Mouse (Mus musculus) kidney, postnatal 4 days (tissue): ENCODE data around the gene Dact3.

Experiments used
- DNase-seq, 2 experiments: peaks; one replicate each; pipeline ENCODE4 v3.0.0; 2021; ENCODE audit warnings: mixed read lengths in 2 of 2

The Dact3 gene

GRCm38 (mm10) chr7:16894279-16894678 is 19.2 kb downstream of the Dact3 start:
- no peak for DNase-seq

DNA sequence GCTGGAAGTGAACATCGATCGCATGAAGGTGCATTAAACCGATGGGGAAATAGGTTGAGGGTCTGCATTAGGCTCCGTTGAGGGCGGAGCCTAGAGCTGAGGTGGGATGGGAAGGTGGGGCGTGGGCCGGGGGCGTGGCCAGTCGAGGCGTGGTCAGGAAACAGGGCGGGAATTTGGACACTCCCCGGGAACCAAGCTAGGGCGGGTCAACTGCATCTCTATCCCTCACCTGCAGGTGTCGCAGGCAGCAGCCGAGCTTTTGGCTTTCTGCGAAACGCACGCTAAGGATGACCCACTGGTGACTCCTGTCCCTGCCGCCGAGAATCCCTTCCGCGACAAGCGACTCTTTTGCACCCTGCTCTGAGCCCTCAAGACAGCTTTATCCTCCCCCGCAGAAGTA is 19.9 kb downstream of the Dact3 start:
- peak; percentile 89 to 92 for DNase-seq

DNA sequence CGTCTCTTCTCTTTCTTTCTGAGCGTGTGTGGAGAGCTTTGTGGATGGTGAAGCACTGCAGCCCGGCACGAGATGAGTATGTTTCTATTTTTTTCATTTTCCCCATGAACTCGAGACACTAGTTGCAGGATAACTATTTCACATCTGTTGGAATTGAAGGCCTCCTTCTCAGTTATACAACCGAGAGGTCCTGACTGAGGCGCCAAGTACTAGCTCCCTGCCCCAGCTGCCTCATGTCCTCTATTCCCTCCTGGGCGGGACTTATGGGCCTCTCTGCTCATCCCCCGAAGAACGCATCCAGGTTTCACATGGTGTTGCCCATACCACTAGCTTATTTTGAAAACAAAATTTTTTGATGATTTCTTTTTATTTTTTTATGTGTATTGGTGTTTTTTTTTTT is 20.4 kb downstream of the Dact3 start:
- no peak for DNase-seq

- DNase-seq, result no peak
These were observed 25.4 kb downstream of the Dact3 start for GRCm38 (mm10) chr7:16900526-16900925.

- no peak for DNase-seq
These were observed 28.4 kb downstream of the Dact3 start for GRCm38 (mm10) chr7:16903439-16903955.

- peak; percentile 48 to 61 for DNase-seq
These were observed 29.1 kb downstream of the Dact3 start for GRCm38 (mm10) chr7:16904120-16904675.

GRCm38 (mm10) chr7:16905491-16906021 is 30.4 kb downstream of the Dact3 start:
- peak; percentile 69 to 78 for DNase-seq

DNA sequence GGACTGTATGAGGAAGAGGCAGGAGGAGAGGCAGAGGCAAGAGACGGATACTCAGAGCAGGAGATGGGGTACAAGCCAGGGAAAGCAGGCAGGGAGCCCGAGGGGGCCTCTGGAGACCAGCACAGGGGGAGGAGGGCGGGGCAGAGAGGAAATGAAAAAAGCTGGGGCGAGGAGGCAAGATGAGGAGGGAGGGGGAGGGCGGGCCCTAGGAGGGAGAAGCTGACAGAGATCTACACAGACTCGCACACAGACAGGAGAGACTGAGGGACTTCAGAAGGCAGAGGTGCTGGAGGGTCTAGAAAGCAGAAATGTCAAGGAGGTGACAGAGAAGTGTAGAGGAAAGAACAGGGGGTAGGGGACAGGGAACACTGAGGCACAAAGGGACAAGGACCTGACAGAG is 31.2 kb downstream of the Dact3 start, which contains the start of gene Ptgir:
Ptgir (plus strand) TSS at position 210 of the 400 bp plus-strand sequence.
- DNase-seq, result peak; percentile 73 to 81

DNA sequence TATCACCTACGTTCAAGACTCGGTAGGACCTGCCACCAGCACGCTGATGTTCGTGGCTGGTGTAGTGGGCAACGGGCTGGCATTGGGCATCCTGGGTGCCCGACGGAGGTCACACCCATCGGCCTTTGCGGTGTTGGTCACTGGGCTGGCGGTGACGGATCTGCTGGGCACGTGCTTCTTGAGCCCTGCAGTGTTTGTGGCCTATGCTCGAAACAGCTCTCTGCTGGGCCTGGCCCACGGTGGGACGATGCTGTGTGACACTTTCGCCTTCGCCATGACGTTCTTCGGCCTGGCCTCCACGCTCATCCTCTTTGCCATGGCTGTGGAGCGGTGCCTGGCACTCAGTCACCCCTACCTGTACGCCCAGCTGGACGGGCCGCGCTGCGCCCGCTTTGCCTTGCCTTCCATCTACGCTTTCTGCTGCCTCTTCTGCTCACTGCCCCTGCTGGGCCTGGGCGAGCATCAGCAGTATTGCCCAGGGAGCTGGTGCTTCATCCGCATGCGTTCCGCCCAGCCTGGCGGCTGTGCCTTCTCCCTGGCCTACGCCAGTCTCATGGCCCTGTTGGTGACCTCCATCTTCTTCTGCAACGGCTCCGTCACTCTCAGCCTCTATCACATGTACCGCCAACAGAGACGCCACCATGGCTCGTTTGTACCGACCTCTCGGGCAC is 31.9 kb downstream of the Dact3 start:
- DNase-seq, result no peak

DNA sequence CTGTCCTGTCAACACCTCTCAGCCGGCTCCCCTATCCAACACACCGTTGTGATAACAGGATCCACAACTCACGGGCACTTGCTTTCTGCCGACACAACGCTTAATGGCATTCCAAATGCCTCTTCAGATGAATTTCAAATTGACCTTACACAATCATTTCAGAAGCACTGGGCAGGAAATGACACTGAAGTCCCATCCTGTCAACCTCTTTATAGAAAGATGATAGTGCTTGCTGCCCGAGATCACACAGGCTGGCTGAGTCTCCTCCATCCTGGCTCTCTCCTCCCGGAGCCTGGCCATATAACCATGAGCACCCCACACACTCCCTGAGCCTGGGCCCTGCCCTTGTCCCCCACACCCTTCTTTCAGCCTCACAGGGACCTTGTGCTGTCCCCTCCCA is 32.7 kb downstream of the Dact3 start:
- DNase-seq, result no peak

GRCm38 (mm10) chr7:16908367-16908766 is 33.2 kb downstream of the Dact3 start:
- DNase-seq, result no peak

GRCm38 (mm10) chr7:16908859-16909258 is 33.7 kb downstream of the Dact3 start:
- DNase-seq, result no peak

DNA sequence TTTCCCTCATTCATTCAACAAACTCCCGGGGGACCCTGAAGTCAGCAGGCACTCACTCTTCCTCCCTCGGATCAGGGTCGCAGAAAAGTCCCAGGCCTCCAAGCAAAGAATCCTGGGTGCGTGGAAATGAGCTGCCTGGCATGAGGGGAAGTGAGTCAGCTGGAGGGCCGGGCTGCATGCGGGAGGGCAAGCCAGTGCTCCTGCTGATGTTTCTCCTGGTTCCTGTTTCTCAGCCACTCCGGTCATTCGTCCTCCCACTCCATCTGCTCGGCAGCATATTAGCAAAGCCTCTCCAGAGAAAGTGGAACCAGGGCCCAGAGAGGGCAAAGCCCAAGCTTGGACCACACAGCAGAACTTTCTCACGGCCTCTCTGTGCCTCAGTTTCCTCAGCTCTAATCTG is 34.8 kb downstream of the Dact3 start:
- no peak for DNase-seq

DNA sequence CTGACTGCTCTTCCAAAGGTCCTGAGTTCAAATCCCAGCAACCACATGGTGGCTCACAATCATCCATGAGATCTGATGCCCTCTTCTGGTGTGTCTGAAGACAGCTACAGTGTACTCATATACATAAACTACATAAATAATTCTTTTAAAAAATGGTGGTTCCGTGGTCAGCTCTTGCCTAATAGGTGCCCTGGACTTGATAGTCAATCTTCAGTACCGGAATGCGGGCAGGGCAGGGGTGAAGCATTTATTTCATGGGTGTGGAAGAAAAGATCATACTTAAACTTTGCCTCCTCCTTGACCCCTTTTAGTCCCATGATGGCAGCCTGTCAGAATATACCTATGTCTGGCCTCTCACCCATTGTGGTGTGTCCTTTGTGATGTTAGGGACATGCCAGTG is 36.8 kb downstream of the Dact3 start:
- no peak for DNase-seq

GRCm38 (mm10) chr7:16912360-16912759 is 37.2 kb downstream of the Dact3 start:
- no peak for DNase-seq

DNA sequence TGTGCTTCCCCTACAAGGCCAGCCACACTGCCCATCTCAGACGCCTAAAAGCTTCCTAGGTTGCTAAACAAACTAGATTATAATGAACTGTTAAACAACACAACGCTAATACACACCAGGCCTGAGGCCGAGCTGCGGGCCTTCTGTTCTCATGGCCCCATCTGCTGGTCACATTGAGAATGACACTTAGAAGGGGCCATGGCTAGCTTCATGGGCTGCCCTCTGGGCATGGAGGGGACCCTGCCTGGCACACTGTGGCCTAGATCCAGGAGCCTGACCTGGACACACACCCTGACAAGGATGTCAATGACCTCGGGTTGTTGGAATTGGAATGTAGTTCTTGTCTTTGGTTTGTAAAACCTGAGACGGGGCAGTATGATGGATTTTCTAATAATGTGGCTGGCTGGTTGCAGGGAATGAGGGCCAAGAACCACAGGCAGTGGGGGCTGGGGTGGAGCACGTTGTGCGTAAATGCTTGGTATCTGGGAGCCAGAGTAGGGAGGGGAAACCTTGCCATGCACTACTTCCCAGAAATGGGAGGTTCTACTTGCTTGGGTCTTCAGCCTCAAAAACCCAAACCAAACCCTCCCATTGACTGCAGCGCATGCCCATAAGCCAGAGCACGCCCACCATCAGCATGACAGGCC is 38.8 kb downstream of the Dact3 start:
- DNase-seq, result peak; percentile 83 to 87

DNA sequence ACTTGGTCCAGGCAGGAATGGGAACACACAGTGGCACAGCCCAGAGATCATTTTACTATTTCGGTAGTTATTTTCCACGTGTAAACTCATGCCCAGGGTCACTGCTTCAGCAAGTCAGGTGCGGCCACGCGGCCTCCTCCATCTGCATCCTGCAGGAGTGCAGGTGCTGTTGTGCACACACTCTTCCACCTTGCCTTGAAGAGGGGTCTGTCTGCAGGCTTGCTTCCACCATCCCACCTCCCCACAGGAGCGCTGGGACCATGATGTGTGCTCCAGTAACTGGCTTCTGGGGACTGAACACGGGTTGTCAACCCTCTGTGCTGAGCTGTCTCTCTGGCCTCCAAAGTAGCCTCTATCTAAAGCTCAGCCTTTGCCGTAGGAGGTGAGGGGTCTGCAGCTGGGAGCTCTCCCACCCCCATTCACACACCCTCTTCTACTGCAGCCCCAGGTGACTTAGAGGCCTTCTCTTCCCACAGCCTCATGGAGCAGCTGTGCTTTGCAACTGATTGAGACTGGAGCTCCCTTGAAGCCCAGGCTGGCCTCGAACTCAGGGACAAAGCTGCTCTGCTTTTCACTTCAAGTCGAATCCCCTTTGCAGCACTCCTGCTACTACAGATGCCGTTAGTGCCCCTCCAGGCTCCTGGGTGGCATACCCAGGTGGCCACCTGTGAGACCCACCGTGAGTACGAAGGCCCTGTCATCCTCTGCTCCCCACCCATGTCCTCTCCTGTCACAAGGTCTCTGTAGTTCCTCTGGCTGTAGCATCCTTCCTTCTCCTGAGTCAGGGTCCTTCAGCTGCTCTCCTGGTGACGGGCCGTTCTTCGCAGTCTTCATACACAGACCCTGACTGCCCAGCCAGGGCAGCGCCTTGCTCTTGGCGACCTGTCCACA is 39.6 kb downstream of the Dact3 start:
- DNase-seq, result no peak

GRCm38 (mm10) chr7:16915461-16916340 is 40.6 kb downstream of the Dact3 start:
- DNase-seq, result no peak

DNA sequence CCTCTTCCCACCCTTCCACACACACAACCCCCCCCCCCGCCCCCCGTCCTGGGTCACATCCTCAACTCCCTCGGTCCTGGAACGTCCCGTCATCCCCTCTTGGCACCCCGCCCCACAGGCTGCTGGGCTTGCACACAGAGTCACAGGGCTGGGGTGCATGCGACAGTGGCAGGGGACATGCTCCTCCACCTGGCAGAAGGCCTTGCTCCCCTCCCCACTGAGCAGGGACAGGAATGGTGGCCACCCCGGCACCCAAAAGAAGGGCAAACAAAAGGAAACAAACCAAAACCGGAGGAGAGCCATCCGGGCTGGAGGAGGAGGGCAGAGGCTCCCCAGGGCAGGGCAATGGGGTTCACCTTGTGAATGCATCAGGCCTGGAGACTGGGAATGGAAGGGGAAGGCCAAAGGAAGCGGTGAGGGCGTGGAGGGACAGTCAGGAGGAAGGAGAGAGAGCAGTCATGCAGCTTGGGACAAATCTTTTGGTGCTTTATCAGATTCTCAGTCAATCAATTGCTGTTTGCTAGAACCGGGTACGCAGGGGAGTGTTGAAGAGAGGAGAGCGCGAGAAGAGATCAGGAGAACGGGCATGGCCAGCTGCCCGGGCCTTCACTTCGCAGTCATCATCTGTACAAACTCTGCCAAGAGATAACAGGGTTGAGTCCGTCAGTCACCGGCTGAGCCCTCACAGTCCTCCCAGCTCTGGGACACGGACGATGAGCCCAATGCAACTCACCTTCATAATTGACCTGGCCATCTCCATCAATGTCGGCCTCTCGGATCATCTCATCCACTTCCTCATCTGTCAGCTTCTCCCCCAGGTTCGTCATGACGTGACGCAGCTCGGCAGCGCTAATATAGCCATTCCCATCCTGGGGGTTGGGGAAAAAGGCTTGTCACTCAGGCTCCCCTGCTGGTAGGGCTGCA is 41.5 kb downstream of the Dact3 start:
- no peak for DNase-seq

DNA sequence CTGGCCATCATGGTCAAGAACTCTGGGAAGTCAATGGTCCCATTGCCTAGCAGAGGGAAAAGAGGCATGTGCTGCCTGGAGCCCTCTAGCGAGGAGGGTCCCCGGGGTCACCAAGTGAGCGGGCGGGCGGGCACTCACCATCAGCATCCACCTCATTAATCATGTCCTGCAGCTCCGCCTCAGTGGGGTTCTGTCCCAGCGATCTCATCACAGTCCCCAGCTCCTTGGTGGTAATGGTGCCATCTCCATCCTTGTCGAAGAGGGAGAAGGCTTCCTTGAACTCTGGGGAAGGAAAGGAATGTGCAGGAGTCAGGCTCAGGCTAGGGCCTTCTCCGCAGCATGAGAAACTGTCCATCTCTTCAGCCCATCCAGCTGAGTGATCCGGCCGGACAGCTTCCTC is 42.3 kb downstream of the Dact3 start:
- no peak for DNase-seq

GRCm38 (mm10) chr7:16918014-16918413 is 42.9 kb downstream of the Dact3 start:
- peak; percentile 37 to 56 for DNase-seq
